Mouse (Mus musculus): ENCODE results near the gene Il2rb. TPM values are rescaled to one million over a fixed set of nuclear protein-coding genes. Genes with fewer than 3 reads are reported as not detected.
A peak's percentile ranks its signal among the peaks of the same experiment; 100 is the strongest.

Gene Il2rb
- total RNA-seq (2021), result under 1 TPM; 0.39 to 0.54 TPM

DNA sequence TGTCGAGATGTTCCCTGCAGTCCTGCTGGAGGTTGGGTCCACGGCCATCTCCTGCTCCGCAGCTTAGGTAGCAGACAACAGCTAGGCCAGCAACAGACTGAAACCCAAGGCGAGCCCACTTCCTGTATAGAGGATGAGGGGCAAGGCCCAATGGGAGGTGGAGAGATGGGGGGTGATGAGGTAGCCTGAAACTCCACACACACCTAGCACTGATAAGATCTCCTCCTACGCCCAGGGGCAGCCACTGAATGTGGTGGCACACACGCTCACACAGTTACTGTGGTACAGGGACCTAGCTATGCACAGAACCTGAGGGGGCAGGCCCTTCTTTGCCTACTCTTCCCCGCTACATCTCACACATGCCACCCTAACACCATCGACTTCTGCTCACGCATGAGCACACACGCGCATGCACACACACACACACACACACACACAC is at the start of gene Il2rb:
Gene Il2rb, minus strand, starts transcription at position 304 of the 439 bp plus-strand sequence.
- DNase-seq, result no peak

DNA sequence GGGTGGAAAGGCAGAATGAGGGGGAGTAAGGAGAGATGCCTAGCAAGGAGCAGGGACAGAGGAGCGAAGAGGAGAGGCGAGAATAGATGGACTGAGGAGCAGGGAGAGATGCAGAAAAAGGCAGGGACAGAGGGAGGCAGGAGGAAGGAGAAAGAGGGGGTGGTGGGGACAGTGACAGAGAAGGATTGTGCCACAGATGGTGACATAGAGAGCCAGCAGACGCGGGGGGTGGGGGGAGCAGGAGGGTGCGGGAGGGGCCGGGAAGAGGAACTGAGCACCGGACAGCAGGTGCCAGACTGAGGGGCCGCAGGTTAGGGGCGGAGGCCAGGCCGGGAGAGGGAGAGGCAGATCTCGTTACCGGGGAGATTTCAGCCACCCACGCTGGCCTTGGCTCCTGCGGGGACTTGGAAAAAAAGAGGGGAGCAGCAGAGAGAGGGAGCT is 49.5 kb upstream of the Il2rb start, which contains the start of gene Sstr3:
Gene Sstr3, minus strand, starts transcription at position 125 of the 441 bp plus-strand sequence.
- intact Hi-C loops (cut with DNase I), result no loop called here
- DNase-seq, result no peak

More for the DNA sequence above, at the start of gene Il2rb:
- intact Hi-C loops (cut with DNase I), result no loop called here

DNA sequence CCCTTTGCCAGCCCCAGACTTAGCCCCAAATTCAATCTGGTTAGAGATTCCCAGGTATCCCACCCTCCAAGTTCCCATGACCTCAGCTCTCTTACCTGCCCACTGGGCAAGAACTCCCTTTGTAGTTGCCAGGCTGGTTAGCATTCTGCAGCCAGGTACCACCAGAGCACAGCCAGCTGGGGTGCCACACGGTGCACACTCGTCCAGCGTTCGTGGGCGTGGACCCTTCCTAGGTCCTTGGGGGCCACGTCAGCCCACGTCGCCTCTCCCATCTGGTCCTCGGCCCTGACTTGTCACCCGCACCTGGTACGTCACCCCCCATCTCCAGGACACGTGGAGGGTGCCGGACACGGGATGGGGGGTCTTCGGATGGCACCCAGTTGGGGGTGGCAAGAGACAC is 49.0 kb upstream of the Il2rb start:
- DNase-seq, result no peak
- intact Hi-C loops (cut with DNase I), result no loop called here

DNA sequence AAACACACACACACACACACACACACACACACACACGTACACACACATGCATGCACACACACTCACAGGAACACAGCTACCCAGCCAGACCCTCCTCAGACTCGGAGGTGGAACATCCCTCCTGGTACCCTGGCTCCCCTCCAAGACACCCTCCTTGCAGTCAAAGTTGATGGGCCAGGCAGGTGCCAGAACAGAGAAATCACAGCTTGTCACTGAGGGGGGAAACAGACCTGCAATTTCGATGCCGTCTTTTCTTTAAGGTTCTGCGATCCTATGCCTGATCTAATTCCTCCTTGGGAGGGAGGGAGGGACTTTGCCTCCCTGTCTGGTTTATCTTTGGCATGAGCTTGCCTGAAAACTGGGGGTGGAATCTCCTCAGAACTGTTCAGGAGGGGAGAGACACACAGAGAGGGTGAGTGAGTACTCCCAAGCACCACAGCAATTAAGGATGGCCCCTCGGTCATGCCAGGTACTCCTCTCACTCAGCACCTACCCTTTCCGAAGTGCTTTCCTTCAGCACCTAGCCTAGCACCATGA is 47.8 kb upstream of the Il2rb start:
- intact Hi-C loops (cut with DNase I), result no loop called here
- no peak for DNase-seq

DNA sequence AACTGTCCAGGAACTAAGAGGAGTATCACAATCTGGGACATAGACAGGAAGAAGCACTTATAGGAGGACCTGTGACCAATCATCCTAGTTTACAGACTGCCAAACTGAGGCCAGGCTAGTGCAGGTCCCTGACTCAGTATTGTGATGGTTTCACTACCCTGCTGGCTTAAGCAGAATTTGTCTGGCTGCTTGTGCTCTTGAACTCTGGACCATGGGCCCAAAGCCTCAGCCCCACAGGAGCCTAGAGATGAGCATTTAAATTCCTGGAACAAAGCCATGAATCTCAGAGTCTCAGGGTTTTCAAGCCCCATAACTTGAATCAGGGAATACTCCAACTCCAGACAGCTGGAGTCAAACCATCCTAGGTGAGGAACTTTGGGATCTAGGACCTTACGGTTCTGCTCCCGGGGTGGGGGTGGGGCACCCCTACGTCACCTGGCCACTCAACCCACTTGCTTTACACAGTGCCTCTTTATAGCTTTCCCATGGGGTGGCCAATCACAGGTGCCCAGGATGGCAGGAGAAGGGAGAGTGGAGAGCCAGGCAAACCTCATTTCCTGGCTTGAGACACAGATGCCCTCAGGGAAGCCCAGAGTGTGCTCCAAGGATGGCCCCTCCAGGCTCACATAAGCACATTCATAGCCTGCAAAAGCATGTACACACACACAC is 47.2 kb upstream of the Il2rb start:
- DNase-seq, result no peak
- intact Hi-C loops (cut with DNase I), result no loop called here

DNA sequence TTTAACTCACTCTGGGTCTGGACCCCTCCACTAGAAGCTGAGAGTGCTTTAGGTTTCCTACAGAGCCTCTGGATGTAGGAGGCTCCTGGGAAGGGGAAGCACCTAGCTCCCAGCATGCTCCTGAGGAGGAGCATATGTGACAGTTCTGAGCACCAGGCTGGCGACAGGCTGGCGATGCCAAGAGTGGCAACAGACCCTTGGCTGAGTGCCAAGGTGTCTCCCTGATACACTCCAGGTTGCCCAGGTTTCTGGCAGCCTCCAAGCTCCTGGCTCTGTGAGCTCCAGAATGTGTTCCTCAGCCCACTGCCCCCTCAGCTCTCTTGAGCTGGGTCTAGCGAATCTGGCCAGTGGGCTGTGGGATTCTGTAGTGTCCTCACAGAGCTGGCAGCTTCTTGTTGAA is 46.5 kb upstream of the Il2rb start:
- peak; percentile 35 to 44 for DNase-seq
- intact Hi-C loops (cut with DNase I), result no loop called here

DNA sequence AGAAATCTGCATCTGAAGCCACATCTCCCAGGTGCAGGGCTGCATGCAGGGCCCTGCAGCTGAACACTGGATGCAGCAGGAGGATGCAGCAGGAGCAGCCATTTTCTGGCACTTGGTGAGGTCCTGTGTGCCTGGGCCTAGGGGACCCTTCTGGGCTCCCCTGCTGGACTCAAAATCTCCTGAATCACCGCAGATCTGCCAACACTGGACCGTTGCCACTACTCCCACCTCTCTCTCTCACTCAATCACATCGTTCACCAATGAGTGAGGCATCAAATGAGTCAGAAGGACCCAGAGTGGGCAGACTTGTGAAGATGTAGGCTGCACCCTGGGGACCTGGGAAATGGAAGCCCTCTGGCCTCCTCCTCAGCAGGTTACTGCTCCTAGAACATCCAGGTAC is 46.0 kb upstream of the Il2rb start:
- DNase-seq, result no peak
- intact Hi-C loops (cut with DNase I), result no loop called here

DNA sequence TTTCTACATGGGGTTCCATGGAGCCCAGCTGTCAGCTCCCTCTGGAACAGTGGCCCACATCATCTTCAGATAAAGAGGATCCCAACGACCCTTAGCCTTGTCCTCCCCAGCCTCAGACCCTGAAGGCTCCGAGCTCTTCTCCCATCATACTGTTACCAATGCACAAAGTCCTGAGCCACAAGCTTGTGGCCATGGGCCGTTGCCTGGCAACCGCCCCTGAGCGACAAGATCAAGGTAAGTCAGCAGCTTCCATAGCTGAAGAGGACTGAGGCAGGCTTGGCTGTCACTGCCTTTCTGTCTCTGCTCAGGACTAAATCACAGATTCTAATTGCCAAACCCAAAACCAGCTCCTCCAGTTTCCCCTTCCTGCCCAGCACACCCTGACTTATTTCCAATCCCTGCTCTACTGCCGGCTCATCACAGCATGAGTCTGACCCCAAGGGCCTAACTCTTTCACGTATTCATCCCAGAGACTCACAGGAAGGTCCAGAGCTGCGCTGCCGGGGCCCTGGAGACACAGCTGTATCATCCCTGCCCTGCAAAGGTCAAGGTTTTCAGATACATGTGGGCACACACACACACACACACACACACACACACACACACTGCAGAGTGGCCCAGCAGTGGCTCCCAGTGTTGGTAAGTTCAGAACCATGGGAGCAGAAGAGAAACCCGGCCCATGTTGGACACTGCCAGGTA is 40.8 kb upstream of the Il2rb start:
- intact Hi-C loops (cut with DNase I), result loop anchor here (10.0 kb wide), 1 partner anchor 281 kb away; no protein-coding TSS in a partner anchor

DNA sequence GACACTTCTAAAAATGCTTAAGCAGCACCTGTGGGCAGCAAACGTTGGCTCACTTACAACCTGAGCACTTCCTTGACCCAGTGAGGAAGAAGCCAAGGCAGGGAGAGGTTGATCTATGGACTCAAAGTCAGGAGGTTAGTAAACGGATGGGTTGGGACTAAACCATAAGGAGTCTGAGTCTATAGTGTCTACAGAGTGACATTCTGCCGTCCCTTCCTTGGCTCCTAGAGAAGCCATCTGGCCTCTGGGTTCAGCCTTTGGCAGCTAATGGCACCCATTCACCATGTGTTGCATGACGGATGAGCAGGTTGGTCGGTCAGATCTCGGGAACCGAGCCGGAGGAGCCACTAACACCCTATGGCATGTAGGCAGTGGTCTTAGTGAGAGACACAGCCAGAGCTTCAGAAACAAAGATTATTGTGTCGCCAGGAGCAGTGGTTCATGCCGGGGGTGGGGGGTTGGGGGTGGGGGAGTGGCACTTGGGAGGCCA is 38.3 kb upstream of the Il2rb start:
- intact Hi-C loops (cut with DNase I), result loop anchor here (2.0 to 10.0 kb wide), 2 partner anchors 47 to 279 kb away; no protein-coding TSS in a partner anchor
- DNase-seq, result no peak

More for the DNA sequence above, 40.8 kb upstream of the Il2rb start:
- no peak for DNase-seq

DNA sequence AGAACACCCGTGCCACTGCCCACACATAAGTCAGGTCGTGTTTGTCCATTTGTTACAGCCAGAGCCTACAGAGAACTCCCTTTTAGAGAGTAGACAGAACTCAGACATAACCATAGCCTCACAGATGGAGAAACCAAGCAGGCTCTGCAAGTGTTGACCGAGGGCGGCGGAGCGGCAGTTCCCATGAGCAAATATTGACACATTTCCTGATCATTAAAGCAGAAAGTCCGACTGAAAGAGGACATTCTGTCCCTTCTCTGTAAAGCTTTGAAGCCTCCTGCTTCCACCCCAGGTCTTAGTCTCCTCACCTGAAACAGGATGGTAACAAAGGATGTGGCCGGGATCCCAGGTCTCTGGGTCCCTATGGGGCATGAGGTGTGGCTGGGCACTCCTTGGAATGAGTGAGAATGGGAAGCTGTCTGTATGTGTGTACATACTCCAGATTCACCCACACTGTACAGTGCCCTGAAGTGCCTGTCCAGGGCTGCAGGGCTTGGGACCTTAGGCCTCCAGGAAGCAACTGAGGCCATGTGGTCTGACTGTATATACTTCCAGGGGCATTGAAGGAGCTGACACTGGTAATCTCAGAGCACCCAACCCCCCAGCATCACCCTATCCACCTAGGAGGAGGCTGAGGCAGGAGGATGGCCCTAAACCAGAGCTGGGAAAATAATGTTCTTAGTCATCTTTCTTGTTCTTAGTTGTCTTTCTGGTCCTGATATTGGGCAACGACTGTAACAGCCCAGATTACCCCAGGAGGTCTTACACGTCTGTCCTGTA is 37.7 kb upstream of the Il2rb start:
- no peak for DNase-seq
- intact Hi-C loops (cut with DNase I), result loop anchor here (1.0 to 10.0 kb wide), 4 partner anchors 18 to 278 kb away; no protein-coding TSS in a partner anchor

DNA sequence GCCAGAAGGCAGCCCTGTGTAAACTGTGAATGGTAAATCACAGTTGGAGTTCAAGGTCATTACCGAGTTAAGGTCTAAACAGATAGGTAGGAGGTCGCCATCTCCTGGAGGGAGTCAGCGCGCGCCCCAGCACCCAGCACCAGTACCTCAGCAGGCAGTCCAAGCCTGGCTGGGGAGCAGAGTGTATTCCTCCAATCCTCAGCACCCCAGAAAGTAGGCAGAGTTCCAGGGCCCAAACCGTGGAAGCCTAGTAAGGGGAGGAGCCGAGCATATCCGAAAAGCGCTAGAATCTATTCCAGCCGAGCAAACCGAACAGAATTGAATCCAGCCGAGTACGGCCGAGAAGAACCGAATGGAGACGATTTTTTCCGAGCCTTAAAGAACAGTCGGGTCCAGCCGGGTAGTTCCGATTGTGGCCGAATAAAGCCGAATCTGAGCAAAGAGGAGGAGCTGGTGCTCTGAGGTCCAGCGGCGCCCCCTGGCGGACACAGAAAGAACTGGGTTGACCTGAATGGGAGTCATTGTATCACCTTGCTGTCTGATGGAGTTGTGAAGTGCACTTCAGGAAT is 36.9 kb upstream of the Il2rb start:
- DNase-seq, result peak; percentile 98 to 99
- intact Hi-C loops (cut with DNase I), result loop anchor here (1.0 to 10.0 kb wide), 4 partner anchors 18 to 277 kb away; no protein-coding TSS in a partner anchor

DNA sequence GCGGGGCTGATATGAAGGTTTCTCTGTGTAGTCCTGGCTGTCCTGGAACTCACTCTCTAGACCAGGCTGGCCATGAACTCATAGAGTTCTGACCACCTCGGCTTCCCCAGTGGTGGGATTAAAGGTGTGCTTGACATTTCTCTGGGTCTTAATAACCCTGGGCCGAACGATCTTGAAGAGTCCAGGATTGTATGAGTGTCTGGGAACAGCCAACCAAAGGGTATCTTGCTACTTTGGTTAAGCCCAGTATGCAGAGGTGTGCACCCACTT is 36.3 kb upstream of the Il2rb start:
- peak in 1 of 2 experiments; percentile 32 for DNase-seq
- intact Hi-C loops (cut with DNase I), result loop anchor here (10.0 kb wide), 1 partner anchor 277 kb away; no protein-coding TSS in a partner anchor

DNA sequence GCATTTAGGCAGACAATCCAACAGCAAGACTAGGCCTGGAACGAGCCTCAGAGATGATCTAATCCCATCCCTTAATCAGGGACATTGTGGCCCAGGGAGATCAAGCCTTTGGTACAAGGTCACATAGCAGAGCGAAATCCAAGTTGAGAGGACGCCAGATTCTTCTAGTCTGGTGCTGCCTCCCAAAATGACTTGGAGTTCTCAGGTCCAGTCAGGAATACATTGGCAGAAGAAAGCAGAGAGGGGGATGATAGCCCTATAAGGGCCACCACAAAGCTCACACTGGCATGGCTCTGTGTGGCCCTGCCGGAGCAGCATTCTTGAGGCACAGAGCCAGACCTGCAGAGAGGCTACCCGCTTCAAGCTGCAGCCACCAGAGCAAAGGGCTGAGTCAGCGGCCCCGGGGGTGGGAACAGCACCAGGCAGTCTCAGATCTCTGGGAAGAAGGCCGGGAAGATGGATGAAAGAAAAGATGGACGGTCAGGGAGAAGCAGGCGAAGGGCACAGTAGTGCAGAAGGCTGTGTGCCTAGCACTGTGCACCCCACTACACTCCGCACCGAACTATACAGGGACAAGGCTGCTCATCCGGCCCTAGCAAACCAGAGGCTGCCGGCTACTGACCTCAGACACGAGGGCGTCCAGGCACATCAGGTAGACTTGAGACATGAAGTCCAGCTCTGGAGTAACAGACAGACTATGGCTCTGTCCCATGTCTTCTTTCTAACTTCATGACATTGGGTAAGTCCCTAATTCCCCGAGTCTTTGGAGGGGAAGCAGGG is 35.8 kb upstream of the Il2rb start, which contains the start of gene C1qtnf6:
Gene C1qtnf6, minus strand, starts transcription at position 746 of the 780 bp plus-strand sequence.
- intact Hi-C loops (cut with DNase I), result loop anchor here (10.0 kb wide), 1 partner anchor 276 kb away; no protein-coding TSS in a partner anchor
- DNase-seq, result peak; percentile 68 to 78

DNA sequence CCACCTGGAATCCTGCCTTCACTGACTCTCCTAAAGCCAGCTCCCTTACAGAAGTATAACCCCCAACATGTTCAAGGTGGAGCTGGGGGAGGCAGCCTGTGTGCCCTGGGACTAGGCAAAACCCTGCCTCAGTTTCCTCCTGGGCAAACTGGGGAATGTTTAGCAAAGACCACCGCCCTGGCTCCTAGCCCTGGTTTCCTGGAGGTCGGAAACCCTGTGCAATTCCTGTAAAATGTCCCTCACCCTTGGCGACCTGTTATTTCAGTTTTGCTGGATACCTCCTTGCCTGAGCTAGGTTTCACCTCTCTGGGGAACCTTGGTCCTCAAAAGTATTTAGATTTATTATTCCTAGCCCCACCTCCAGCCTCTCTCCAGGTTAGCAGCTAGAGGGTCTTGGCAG is 35.1 kb upstream of the Il2rb start:
- intact Hi-C loops (cut with DNase I), result loop anchor here (10.0 kb wide), 1 partner anchor 275 kb away; no protein-coding TSS in a partner anchor

DNA sequence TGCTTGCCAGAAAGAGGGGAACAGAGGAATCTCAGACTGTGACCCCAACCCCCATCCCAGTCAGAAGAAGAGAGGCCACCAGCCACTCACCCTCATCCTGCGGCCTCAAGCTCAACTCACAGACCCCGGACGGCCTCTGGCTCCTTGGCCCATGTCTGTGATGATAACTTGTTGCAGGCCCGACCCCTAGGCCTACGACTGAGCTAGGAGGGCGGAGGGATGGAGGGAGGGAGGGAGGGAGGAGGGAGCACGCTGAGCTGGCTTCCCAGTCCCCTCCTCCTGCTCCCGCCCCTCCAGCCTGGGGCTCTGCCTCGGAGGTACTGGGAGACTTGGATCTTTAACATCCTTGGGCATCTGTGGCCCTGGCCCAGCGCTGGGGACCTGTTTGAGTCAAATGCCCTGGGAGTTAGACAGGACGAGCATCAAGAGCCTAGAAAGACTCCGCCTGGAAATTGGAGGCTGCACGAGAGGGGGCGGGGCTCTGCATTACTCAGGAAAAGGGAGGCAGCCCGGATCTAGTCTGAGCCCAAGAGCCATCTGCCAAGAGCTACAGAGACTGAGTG is 34.4 kb upstream of the Il2rb start:
- DNase-seq, result peak; percentile 73 to 85
- intact Hi-C loops (cut with DNase I), result loop anchor here (1.0 to 5.0 kb wide), 2 partner anchors 9 to 357 kb away; partner anchors contain the start of gene Ift27

More for the DNA sequence above, 35.1 kb upstream of the Il2rb start:
- no peak for DNase-seq

DNA sequence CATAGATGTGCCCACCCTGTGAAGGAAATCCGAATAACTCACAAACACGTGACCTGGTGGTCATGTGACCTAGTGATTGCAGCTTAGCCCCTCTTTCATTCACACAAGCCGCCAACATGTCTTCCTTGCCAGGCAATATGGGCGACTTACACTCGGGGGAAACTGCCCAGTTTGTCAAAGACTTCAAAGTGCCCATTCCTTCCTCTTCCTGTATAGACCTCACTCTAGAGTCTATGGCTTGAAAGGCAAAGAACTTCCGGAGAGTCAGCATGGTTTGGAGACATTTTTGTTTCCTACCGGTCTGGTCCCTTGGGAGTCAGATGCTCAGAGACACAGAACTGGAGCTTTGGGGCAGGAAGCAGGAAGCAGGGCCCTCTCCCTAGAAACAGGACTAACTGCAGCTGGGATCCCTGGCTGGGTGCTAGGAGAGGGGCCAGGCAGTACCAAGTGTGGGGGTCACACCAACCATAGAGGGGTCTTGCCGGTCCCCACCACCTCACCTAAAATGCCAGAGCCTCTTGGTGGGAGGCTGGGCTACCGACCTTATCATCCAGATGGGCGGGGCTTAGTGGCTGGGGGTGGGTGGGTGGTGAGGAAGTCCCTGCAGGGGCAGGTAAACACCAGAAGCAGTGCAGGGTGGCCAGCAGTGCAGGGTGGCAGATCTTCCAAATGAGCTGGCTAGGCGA is 33.8 kb upstream of the Il2rb start:
- intact Hi-C loops (cut with DNase I), result loop anchor here (1.0 to 5.0 kb wide), 2 partner anchors 9 to 357 kb away; partner anchors contain the start of gene Ift27
- DNase-seq, result peak; percentile 49 to 70

DNA sequence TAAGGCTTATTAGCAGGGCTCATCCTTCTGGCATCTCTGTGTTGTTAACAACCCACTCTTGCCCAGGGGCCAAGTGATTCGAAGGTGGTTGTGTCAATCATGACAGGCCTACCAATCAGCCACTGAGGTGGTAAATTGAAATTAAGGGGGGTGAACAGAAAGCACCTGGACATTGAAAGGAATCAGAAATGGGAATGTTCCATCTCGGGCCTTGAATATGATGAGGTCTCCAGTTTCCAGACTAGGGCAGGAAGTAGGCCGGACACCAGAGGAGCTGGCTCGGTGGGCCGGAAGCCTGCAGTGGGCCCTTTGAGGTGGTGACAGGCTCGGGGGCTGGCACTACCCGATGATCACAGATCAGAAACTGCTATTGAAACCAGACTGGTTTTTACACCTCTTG is 32.9 kb upstream of the Il2rb start:
- DNase-seq, result peak; percentile 67
- intact Hi-C loops (cut with DNase I), result loop anchor here (5.0 kb wide), 1 partner anchor 356 kb away; the partner anchor contains the start of gene Ift27

DNA sequence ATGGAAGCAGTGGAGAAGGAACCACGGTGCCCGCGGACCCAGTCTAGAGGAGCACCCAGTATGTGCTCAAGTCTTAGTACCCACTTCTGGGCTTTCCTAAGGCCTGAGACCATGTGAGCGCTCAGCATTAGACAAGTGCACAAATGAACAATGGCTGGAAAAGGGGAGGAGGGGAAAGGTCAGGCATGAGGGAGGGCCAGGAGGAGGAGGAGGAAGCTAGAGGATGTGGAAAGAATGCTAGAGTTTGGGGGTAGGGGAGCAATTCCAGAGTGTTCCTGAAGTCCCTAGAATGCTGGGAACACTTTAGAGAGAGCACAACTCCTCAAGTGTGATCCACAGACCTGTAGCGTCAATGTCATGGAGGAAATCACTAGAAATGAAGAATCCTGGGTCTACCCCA is 29.1 kb upstream of the Il2rb start:
- intact Hi-C loops (cut with DNase I), result no loop called here

More for the DNA sequence above, 29.1 kb upstream of the Il2rb start:
- no peak for DNase-seq
